Mouse (Mus musculus): ENCODE data around the gene Gm20388. TPM values are rescaled to one million over a fixed set of nuclear protein-coding genes. Genes with fewer than 3 reads are reported as not detected.

Gm20388 gene
- total RNA-seq, 2 experiments from 2014 or later: 6.8 to 7.8 TPM

DNA sequence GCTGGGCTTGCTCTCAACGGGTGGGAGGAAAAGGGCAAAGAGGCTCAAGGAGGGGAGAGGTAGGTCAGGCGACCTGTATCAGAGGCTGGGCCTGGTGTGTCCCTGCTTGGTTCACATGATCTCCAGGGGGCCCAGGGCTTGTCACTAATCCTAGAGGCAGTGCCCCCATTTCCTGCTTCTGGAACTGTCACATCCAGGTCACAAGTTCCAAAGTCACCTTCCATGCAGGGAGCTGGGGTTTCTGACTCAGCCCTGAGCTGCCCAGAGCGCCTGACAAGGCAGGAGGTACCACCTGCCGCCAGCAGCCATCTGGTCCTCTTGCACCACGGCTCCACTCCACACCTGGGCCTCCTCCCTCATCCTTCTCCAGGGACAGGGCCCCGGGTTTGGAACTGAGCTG, 473.1 kb downstream of the Gm20388 start:
- no peak for DNase-seq
- intact Hi-C loops (cut with DNase I): no loop called here

DNA sequence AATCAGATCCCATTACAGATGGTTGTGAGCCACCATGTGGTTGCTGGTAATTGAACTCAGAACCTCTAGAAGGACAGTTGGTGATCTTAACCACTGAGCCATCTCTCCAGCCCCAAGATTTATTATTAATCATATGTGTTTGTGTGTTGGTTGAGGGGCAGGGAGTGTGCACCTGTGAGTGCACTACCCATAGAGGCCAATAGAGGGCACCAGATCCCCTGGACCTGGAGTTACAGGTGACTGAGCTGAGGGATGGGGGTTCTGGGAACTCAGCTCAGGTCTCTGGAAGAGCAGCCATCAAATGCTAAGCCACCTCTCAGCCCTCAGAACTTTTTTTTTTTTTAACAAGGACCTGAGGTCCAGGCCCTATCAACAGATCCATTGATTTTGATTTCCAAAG, 474.1 kb downstream of the Gm20388 start:
- intact Hi-C loops (cut with DNase I): no loop called here
- no peak for DNase-seq

DNA sequence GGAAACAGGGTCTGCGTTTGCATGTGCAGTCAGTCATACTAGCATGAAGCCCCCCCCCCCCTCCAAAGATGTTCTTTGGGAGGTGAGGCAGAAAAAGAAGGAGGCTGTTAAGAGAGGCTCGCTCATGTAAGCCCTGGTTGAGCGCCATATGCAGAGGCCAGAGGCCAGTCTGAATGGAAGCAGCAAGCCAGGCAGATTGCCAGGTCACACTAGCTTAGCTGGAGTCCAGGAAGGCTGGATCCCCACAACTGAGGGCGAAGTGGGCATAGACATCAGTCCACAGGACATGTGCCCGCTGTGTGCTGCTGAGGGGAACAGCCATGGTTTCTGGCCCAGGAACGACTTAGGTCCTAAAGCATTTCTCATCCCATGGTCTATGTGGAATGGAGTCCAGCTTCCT, 477.6 kb downstream of the Gm20388 start:
- intact Hi-C loops (cut with DNase I): no loop called here

GRCm38 (mm10) chr8:120390598-120390997, 480.0 kb downstream of the Gm20388 start:
- intact Hi-C loops (cut with DNase I): no loop called here
- DNase-seq: no peak

More for the DNA sequence above, 477.6 kb downstream of the Gm20388 start:
- DNase-seq: no peak

DNA sequence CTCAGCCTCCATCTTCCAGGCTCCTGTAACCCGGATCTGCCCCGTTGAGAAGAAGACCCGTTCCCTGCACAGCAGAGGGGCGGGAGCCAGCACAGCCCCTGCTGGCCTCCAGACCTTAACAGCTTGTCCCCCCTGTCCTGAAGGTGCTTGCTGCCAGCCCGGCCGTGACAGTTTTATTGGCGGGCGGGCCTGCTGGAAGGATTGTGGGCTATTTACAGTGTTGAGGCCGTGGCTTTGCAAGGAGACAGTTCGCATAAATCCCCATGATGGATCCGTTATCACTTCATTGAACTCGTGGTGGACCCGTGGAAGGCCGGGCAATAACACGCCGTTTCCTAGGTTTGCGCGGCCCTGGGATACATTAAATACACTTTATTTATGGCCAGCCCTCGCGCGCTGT, 481.2 kb downstream of the Gm20388 start:
- DNase-seq: no peak
- intact Hi-C loops (cut with DNase I): no loop called here

DNA sequence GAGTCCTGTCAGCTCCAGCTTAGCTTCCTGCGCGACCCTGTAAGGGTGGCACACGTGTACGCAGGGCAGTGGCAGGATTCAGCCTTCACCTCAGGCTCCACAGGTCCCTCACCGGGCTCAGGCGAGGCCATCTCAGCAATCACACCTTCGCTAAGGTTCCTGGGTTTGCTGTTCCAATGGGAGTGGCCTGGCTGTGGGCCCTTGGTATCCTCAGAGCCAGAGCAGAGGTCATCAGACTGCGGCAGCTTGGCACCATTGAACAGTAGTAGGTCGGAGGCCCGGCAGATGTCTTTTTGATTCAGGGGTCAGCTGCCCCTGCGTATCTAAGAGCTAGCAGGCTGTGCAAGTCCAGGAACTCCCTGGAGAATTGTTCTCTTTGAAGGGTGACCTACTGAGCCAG, 482.4 kb downstream of the Gm20388 start:
- DNase-seq: no peak
- intact Hi-C loops (cut with DNase I): no loop called here

- intact Hi-C loops (cut with DNase I): no loop called here
- peak; percentile 40 for DNase-seq
These were observed 483.2 kb downstream of the Gm20388 start for GRCm38 (mm10) chr8:120393871-120394275.

DNA sequence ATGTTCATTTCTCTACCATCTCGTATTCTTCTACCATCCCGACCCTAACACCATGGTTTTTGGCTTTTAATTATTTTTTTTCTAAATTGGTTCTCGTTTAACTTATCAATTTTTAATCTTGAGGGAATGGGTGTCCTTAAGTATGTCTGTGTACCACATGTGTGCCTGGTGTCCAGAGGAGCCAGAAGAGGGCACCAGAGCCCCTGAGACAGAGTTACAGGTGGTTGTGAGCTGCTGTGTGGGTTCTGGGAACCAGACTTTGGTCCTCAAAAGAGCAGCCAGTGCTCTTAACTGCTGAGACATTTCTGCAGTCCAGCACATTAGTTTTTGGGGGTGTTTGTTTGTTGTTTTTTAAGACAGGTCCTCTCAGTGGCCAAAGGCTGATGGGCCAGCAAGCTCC, 485.3 kb downstream of the Gm20388 start:
- DNase-seq: no peak

DNA sequence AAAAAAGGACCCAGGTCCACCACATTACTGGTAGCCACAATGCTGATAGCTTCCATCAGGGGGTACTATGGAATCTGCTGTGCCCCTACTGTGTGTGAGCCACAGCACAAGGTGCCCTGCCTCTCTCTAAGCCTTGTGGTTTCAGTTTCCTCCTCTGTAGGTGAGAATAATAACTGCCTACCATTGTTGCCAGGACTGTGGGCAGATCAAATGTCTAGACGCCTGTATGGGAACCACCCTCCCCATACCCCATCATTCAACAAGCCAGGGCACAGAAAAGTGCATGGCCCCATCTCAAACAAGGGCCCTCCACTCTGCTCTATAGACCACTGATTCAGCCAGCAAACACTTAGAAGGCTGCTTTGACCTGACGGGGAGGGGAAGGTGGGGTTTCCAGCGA, 486.1 kb downstream of the Gm20388 start:
- intact Hi-C loops (cut with DNase I): no loop called here
- no peak for DNase-seq

More for the DNA sequence above, 485.3 kb downstream of the Gm20388 start:
- intact Hi-C loops (cut with DNase I): no loop called here

GRCm38 (mm10) chr8:120397444-120398411, 487.1 kb downstream of the Gm20388 start:
- intact Hi-C loops (cut with DNase I): no loop called here
- no peak for DNase-seq

DNA sequence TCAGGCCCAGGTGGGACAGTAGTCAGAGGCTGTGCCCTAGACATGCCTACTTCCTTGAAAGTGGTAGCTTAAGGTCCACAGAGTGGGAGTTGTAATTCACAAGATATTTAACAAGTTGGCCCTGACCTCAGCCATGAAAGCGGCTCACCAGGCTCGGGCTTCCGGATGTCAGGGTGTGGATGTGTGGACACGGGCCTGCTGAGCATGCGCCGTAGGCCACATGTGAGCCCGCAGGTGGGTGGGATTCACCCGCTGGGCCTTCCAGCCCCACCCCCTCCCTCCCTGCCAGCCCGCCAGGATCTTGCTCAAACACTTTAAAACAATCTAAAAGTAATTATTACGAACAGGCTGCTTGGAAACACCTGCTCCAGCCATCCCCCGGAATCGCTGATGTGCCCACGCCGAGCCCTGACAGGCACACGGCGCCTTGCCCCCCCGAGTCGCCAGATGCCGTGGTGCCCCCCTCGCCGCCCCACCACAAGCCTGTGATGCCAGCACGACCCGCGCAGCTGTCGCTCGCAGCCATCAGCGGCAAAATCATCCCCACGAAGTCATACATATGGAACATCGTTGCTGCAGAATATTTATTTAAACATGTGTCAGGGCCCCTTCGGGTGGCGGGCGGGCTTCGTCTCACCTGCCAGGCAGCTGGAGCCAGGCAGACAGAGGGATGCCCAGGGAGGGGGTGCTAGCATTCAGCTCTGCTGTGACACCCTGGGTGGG, 488.7 kb downstream of the Gm20388 start:
- DNase-seq: no peak
- intact Hi-C loops (cut with DNase I): no loop called here

- DNase-seq: no peak
- intact Hi-C loops (cut with DNase I): no loop called here
These were observed 490.6 kb downstream of the Gm20388 start for GRCm38 (mm10) chr8:120401216-120401615.

- intact Hi-C loops (cut with DNase I): no loop called here
- DNase-seq: no peak
These were observed 491.1 kb downstream of the Gm20388 start for GRCm38 (mm10) chr8:120401712-120402111.

DNA sequence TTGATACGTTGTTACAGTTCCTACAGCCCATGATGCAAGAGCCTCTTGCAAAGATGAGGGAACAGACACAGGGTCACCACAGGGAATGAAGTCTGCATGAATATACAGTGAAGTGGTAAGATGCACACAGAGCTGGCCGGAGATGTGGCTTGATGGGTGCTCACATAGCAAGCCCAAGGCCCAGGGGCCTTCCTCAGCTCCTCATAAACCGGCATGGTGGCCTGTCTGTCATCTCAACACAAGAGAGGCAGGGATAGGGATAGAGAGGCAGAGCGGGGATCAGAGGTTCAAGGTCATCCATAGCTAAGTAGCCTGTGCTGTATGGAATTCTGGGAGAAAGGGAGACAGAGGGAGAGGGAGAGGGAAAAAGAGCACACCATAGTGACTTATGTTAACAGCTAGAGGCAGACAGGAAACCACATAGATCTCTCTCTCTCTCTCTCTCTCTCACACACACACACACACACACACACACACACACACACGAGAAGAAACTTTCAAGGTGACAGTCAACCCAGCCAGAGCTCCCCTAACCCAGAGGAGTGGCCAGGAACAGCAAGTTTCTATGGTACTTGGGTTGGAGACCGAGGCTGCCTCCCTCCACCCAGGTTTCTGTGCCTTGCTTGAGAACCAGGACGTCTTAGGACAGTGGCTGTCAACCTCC, 493.1 kb downstream of the Gm20388 start:
- intact Hi-C loops (cut with DNase I): no loop called here
- DNase-seq: no peak

- peak; percentile 38 to 49 for DNase-seq
- intact Hi-C loops (cut with DNase I): loop anchor here (5.0 kb wide), 2 partner anchors 68 to 128 kb away; no protein-coding TSS in a partner anchor
These were observed 494.0 kb downstream of the Gm20388 start for GRCm38 (mm10) chr8:120404609-120405036.

GRCm38 (mm10) chr8:120406008-120406632, 495.5 kb downstream of the Gm20388 start:
- no peak for DNase-seq
- intact Hi-C loops (cut with DNase I): loop anchor here (5.0 kb wide), 2 partner anchors 66 to 126 kb away; no protein-coding TSS in a partner anchor

DNA sequence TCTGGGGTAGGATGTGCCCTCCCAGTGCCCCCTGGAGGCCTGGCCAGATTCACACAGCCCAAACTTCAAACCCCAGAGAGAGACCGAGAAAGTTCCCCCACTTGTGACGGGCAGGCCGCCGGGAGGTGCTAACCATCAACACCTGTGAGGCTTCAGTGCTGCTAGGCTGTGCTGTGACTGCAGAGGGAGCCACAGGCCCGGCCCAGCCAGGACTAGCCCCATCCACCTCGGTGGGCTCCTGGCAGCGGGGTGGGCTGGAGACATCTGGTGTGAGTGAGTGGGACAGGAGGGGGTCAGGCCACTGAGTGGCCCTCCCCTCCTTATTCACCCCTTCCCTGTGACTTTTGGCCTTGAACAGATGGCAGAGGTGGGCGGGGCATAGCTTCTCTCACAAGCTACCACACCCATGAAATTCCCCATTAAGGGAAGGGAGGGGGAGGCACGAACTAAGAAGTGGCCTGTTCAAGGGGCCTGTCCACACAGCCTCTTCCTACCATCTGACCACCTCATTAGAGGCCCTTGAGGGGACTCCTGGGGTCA, 497.1 kb downstream of the Gm20388 start:
- DNase-seq: no peak
- intact Hi-C loops (cut with DNase I): loop anchor here (5.0 kb wide), 2 partner anchors 65 to 125 kb away; no protein-coding TSS in a partner anchor

- intact Hi-C loops (cut with DNase I): loop anchor here (5.0 kb wide), 2 partner anchors 64 to 124 kb away; no protein-coding TSS in a partner anchor
- DNase-seq: no peak
These were observed 497.9 kb downstream of the Gm20388 start for GRCm38 (mm10) chr8:120408241-120409215.
